ENCODE assay signal across 8 mouse cellular contexts in genomic region chr9:57944572-57944971, GRCm38 (mm10). TPM values are rescaled to one million over a fixed set of nuclear protein-coding genes. Genes with fewer than 3 reads are reported as not detected.
DNase-seq lines count a peak whose midpoint lies in the region; ATAC-seq lines count a peak whose summit lies in the region.

No protein-coding gene starts in this region.

- H3K9ac ChIP-seq in hindbrain, embryonic 14.5 days = no peak overlapping the region

- no peaks in the 10 kb centered on the region for H3K9me3 ChIP-seq in hindbrain, embryonic 14.5 days (ENCODE audit: control insufficient read depth, low read length)

- WGBS in hindbrain, embryonic 14.5 days = 32% methylated on average over 5 of the region's 5 CpGs

- H3K4me2 ChIP-seq in hindbrain, embryonic 14.5 days (replicated peaks) = no peak overlapping the region

- peak; percentile 67 for DNase-seq in cerebellum, adult 11 months
- DNase-seq in cerebellum, adult 8-10 months = no peak
- DNase-seq in ovary, postnatal 36 days (ENCODE audit: low spot score) = peak; percentile 64
- no peak for DNase-seq in ovary, adult 18-20 months (ENCODE audit: low spot score)
- peak; percentile 87 to 89 for DNase-seq in cerebellum, postnatal 10 days
- DNase-seq in hindbrain, embryonic 14.5 days (ENCODE audit: low spot score) = peak; percentile 62
- peak; percentile 80 for DNase-seq in lung, postnatal 10 days
- peak; percentile 82 for DNase-seq in testis, postnatal 10 days (ENCODE audit: low spot score)

- peaks cover 37% of the 10 kb centered on the region for H3K4me1 ChIP-seq in hindbrain, embryonic 14.5 days (replicated peaks; ENCODE audit: control insufficient read depth, insufficient read depth, low read length)

- H3K36me3 ChIP-seq in hindbrain, embryonic 14.5 days (replicated peaks; ENCODE audit: control insufficient read depth, insufficient read depth) = no peaks in the 10 kb centered on the region

- H3K27ac ChIP-seq in hindbrain, embryonic 14.5 days = no peak overlapping the region

- ATAC-seq in hindbrain, embryonic 14.5 days (ENCODE audit: low FRiP score) = no peak

- H3K4me3 ChIP-seq in hindbrain, embryonic 14.5 days (replicated peaks; ENCODE audit: low read length) = no peak overlapping the region

- H3K27me3 ChIP-seq in hindbrain, embryonic 14.5 days (ENCODE audit: control insufficient read depth, insufficient read depth, low read length) = no peaks in the 10 kb centered on the region

RNA-seq across cellular contexts. Expression of gene Sema7a, which starts 4.7 kb away (rescaled TPM):
- polyA plus RNA-seq in hindbrain, embryonic 14.5 days (2014; fragmentation: Nextera tagmentation; extraction: Ambion mirVana) = 6.3 and 7.3 TPM in 2 replicates

RNA-seq across cellular contexts. Expression of gene Ubl7, which starts 33.8 kb away (rescaled TPM):
- polyA plus RNA-seq in hindbrain, embryonic 14.5 days (2014; fragmentation: Nextera tagmentation; extraction: Ambion mirVana) = 151 and 160 TPM in 2 replicates

Comparison
In these comparisons a context has a peak if more than half of its experiments do, and no peak if none do; other contexts are left out.
1. DNase-seq: peak in cerebellum, adult 11 months (single experiment), ovary, postnatal 36 days (single experiment), cerebellum, postnatal 10 days (2 of 2), hindbrain, embryonic 14.5 days (single experiment), lung, postnatal 10 days (single experiment) and testis, postnatal 10 days (single experiment); none in cerebellum, adult 8-10 months (single experiment) and ovary, adult 18-20 months (single experiment).